Mouse (Mus musculus): ENCODE data around the gene Rps2. TPM values are rescaled to one million over a fixed set of nuclear protein-coding genes. Genes with fewer than 3 reads are reported as not detected.
"Not testable (repeated sequence)": the region's sequence is repeated elsewhere in the genome, so short reads cannot be mapped to it uniquely, and the experiment has no call there.

The Rps2 gene
- total RNA-seq (2021), result 702 and 762 TPM in 2 replicates
- long read RNA-seq, experiment 1, transcript Rps2-208 (6 exons, 998 nt), result major isoform, 176 of 214 reads
- long read RNA-seq, experiment 1, transcript Rps2-201 (5 exons, 1,094 nt), result minor isoform, 33 of 214 reads
- long read RNA-seq, experiment 1, partial matches to known transcripts, result 1 of 214 reads
- long read RNA-seq, experiment 1, other reads (novel, unspliced or antisense), result 4 of 214 reads
- long read RNA-seq, experiment 2, transcript Rps2-208 (6 exons, 998 nt), result major isoform, 126 of 146 reads
- long read RNA-seq, experiment 2, transcript Rps2-201 (5 exons, 1,094 nt), result minor isoform, 16 of 146 reads
- long read RNA-seq, experiment 2, partial matches to known transcripts, result 1 of 146 reads
- long read RNA-seq, experiment 2, other reads (novel, unspliced or antisense), result 1 of 146 reads

DNA sequence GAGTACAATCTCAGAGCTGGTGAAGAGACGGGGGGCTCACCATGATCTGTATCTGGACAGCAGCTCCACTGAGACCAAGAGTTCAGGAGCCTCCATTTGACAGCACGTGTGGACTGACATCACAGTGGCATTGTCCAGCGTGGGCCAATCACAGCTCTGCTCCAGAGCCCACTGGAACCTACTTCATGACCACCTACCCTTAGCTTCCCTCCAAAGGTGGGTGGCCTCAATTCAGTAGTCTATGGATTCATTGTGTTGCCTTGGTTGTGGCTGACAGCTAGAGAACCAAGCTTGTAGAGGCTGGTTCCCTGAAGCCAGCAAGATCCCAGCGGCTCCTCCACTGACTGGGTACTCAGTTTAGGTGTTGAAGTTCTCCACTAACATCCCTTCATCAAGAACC lies at the start of gene Rps2, which contains the start of gene Rnf151:
Gene Rps2, plus strand, starts transcription at position 174 of the 400 bp plus-strand sequence.
Gene Rnf151, minus strand, starts transcription at position 121 of the 400 bp plus-strand sequence.
- no peak for DNase-seq

DNA sequence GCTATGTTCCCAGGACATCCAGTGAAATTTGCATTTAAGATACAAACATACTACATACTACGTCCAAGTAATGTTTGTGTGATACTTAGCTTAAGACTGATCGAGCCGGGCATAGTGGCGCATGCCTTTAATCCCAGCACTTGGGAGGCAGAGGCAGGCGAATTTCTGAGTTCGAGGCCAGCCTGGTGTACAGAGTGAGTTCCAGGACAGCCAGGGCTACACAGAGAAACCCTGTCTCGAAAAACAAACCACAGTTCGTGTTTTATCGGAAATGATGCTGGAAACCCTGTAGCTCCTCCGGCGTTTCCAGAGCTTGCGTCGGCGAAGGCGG lies 48.7 kb upstream of the Rps2 start:
- not testable (repeated sequence) for DNase-seq

DNA sequence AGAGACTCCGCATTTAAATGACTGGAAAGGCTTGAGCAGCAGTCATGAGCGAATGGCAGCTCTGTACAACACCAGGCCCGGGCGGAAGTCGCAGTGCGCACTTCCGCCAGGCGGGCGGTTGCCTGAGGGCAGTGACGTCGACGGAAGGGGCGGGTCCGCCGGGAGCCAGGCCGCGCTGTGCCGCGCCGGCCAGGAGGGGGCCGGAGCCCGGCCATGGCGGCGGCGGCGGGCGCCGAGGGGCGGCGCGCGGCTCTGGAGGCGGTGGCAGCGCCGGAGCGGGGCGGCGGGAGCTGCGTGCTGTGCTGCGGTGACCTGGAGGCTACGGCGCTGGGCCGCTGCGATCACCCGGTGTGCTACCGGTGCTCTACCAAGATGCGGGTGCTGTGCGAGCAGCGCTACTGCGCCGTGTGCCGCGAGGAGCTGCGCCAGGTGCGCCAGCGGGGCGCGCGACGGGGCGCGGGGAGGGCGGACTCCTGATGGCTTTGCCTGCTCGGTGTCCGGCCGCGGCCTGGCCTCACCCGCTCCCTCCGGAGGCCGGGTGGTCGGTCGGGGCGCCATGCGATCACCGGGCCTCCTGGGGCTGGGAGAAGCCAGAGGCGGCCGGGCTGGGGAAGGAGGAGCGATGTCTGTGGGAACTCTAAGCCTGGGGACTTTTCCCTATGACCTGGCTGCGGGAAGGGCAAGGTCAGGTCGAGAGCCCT lies 48.2 kb upstream of the Rps2 start, which contains the start of gene Zfp598:
Gene Zfp598, plus strand, starts transcription at position 143 of the 701 bp plus-strand sequence.
- DNase-seq, result peak; percentile 98

DNA sequence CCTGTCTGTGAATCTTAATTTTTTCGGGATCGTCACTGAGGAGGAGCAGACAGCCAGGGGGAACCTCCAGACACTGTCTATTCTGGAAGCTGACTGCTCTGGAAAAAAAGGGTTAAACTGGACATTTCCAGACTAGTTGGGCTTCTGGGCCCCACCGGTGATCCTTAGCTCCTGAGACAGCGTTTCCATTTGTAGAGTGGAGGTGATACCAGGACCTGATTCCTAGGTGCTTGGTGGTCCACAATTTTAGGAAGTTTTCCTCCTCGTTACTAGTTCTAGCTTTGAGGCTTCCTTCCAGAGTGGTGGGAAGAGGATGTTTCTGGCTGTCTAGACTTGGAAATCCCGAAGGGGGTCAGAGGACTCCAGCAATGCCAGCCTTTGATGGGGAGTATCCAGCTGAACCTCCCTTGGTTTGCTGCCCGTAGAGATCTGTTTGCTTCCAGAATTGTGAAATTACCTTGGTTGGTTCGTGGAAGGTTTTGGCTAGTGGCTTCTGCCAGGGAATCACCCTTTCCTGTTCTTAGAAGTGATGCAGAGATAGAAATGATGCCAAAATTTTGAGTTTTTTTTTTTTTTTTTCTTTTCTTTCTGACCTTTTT lies 47.6 kb upstream of the Rps2 start:
- peak; percentile 29 for DNase-seq

DNA sequence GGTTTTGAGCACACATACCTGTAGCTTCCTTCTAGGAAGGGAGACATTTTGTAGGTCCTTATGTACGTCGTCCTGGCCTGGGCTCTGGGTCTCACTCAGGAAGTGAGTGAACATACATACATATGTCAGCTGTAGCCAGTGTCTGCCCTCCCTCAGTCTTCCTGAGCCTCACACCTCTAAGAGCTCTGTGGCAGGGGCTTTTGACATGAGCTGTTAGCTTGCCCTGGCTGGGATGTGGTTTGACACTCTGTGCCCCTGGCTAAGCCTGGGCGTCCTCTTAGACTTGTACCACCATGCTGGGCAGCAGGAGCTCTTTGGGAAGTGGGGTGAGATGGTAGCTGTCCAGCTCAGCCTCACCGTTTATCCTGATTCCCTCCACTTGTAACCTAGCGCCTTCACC lies 46.6 kb upstream of the Rps2 start:
- DNase-seq, result no peak

GRCm38 (mm10) chr17:24672141-24672540 lies 45.8 kb upstream of the Rps2 start:
- peak; percentile 85 for DNase-seq

DNA sequence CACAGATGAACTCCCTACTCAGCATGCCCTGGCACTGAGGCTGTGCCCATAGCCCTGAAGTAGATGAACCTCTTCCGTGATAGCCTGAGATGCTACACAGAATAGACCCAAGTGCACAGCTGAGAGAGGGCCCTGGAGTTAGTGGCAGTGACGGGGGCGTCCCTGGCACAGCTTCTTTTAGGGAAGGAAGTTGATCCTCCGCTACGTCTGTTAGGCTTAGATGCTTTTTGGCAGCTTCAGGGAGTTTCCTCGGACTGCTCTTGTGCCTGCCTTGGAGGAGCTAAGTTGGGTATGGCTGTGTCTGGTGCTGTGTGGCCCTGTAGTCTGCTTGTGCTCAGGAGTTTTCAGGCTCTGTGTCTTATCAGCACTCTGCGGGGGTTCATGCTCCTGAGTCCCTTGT lies 43.6 kb upstream of the Rps2 start:
- no peak for DNase-seq

- peak; percentile 83 for DNase-seq
Observed at GRCm38 (mm10) chr17:24676187-24676586, 41.7 kb upstream of the Rps2 start.

DNA sequence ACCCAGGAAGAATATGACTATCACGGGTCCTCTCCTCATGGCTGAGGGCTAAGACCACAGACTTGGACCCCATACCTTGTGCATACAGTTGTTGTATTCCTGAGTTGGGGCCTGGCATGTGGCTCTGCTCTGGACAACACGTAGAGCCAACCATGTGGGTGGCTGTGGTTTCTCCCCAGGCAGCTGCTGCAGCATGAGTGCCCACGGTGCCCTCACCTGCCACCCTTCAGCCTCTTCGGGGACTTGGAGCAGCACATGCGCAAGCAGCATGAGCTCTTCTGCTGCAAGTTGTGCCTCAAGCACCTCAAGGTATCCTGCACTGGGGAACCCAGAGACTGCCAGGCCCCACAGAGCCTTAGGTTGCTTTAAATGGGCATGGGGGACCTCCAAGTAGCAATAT lies 41.0 kb upstream of the Rps2 start:
- DNase-seq, result no peak

- DNase-seq, result no peak
Observed at GRCm38 (mm10) chr17:24677500-24678080, 40.3 kb upstream of the Rps2 start.

- peak; percentile 76 for DNase-seq
Observed at GRCm38 (mm10) chr17:24686514-24686913, 31.4 kb upstream of the Rps2 start.

GRCm38 (mm10) chr17:24687146-24687595 lies 30.7 kb upstream of the Rps2 start:
- DNase-seq, result peak; percentile 76

DNA sequence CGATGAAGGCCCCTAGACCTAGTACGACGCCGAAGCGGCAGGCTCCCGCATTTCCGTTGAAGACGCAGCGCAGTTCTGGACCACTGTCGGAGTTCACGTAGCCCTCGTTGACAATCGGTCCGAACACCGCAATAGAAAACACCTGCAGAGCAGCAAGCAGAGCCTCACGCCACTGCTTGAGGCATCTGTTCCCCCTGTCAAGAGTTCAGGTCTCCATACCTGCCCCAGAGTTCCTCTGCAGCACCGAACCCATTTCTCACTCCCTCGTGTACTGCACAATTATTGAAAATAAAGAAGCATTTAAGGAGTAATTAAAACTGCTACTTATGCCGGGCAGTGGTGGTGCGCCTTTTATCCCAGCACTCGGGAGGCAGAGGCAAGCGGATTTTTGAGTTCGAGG lies 30.3 kb upstream of the Rps2 start:
- DNase-seq, result no peak

DNA sequence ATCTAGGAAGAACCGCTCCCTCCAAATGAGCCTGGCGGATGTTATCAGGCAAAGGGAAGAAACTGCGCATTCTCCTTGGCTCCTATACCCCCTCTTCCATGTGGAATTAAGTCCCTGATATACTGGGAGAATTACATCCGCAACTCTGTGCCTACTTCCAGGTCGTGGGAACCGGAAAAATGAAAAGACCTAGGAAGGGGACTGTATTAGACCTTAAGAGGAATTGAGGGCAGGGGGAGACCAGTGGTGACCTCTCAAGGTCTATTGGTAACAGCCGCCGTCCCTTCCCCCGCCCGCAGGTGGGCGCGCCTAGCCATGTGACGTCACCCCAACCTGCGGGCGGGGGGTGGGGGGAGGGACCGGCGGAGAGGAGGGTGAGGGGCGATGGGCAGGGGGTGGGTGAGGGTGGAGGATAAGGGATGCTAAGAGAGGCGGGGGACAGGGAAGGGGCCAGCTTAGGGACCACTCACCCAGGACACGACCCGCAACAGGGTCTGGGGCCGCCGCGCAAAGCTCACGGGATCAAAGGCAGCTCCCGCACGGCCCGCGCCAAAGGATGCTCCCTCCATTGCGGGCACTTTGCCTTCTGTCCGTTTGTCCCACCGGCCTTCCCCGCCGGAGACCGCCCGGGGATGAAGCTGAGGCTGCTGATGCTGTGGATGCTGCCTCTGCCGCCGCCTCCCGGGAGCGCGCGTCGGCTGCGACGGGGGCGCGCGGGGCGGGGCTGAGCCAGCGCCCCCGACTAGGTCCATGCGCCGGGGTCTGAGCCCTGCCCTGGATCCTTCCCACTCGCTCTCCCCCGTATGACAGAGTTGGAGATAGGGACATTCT lies 28.4 kb upstream of the Rps2 start, which contains the start of gene Syngr3:
Gene Syngr3, minus strand, starts transcription at position 705 of the 831 bp plus-strand sequence.
- no peak for DNase-seq

DNA sequence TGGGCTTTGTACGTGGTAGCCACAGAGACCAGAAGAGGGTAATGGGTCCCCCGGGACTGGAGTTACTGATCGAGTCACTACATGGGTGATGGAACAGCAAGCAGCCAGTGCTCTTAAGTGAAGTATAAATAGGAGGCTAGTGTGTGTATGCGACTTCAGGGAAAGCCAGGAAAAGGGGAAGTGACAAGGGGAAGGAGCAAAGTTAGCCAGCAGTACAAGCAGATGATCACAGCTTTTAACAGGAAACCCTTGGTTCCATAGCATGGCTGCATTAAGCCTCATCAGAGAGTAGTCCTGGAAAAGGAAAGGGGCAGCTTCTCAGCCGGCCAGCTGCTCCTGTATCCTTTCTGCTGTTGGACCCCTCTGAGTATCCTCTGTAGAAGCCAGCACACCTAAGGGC lies 25.5 kb upstream of the Rps2 start:
- DNase-seq, result no peak

- DNase-seq, result no peak
Observed at GRCm38 (mm10) chr17:24695326-24696010, 22.4 kb upstream of the Rps2 start.

DNA sequence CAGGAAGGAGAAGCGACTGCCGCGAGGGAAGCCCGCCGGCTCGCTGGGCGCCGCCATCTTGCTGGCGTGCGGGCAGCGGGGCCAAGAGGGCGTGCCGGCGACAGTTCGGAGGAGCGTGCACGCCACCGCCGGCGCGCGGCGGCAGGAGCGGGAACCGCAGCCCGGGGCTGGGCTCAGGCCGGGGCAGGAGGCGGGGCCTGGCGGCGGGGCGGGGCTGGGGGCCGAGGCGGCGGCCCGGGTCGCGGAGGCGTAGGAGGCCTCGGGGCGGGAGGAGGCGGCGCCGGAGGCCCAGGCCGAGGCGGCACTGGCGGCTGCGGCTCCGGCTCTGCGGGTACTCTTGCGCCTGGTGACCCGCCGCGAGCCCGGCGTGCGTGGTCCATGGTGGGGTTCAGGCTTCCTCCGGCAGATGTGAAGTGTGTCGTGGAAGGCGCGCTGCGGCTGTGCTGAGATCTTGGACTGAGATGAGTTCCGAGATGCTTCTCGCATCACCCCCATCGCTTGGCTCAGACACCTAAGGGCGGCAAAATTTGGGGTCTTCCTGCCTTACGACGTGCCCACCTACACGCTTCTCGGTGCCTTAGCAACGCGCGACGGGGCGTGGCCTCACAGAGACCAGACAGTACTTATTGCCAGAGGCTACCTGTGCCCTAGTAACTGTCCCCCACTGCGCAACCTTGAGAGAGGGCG lies 21.8 kb upstream of the Rps2 start, which contains the start of the genes Gfer and Noxo1:
Gene Gfer, minus strand, starts transcription at position 146 of the 687 bp plus-strand sequence.
Gene Noxo1, plus strand, starts transcription at position 224 of the 687 bp plus-strand sequence.
- peak; percentile 95 for DNase-seq

- DNase-seq, result no peak
Observed at GRCm38 (mm10) chr17:24697985-24698384, 19.9 kb upstream of the Rps2 start.

DNA sequence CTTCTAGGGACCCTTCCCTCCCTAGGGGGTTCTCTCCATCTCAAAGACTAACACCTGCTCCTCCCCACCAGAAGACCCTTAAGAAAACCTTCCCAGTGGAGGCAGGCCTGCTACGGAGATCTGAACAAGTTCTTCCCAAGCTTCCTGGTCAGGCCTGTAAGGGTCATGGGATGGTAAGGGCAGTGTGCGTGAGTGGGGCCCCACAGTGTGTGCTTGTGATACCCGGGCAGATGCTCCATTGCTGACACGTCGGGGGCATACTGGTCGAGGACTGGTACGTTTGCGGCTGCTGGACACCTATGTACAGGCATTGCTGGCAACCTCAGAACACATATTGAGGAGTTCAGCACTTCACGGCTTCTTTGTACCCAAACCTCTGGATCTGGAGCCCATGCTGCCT lies 19.2 kb upstream of the Rps2 start:
- DNase-seq, result no peak

DNA sequence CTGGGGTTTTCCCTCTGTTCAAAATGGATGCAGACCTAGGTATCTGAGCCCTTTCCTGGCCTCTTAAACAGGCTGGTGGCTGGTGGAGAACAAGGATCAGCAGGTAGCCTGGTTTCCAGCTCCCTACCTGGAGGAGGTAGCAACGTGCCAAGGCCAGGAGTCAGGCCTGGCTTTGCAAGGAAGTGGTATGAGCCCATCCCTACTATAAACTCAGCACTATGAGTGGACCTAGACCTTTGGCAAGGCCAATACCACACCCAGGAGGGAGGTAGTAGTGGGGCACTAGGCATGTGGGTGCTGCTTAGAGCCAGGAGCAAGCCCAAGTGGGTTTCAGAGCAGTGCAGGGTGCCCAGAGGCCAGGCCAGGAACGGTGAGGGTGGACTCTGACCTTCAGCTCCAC lies 18.4 kb upstream of the Rps2 start:
- DNase-seq, result no peak
